Mouse (Mus musculus) urinary bladder, adult 18-20 months (tissue): ENCODE measurements at regions not wholly inside any gene's neighbourhood (a gene's known extent, or its start where the extent isn't known, plus 50 kb on each side); places are given as distances from the start of the nearest gene placed in this dataset.
"Not testable (repeated sequence)": the region's sequence is repeated elsewhere in the genome, so short reads cannot be mapped to it uniquely, and the experiment has no call there.

Experiments
- DNase-seq, 2 experiments: peaks; one replicate each; pipeline ENCODE4 v3.0.0; 2022; ENCODE audit warnings: low spot score in 2 of 2, mixed read lengths in 2 of 2

GRCm38 (mm10) chr19:19347017-19347416, 236.0 kb upstream of the Rorb start:
- DNase-seq, result no peak

GRCm38 (mm10) chr19:19344426-19344811, 233.4 kb upstream of the Rorb start:
- no peak for DNase-seq

- DNase-seq, result no peak
Measured at GRCm38 (mm10) chr19:19343702-19344425, 232.9 kb upstream of the Rorb start.

GRCm38 (mm10) chr19:19307142-19307541, 196.1 kb upstream of the Rorb start:
- not testable (repeated sequence) for DNase-seq

- DNase-seq, result no peak
Measured at GRCm38 (mm10) chr19:19306476-19307131, 195.6 kb upstream of the Rorb start.

- not testable (repeated sequence) for DNase-seq
Measured at GRCm38 (mm10) chr19:19285864-19286263, 174.9 kb upstream of the Rorb start.

GRCm38 (mm10) chr19:19246837-19247560, 136.0 kb upstream of the Rorb start:
- DNase-seq, result no peak

- no peak for DNase-seq
Measured at GRCm38 (mm10) chr19:19229305-19229994, 118.5 kb upstream of the Rorb start.

- no peak for DNase-seq
Measured at GRCm38 (mm10) chr19:19220826-19221225, 109.8 kb upstream of the Rorb start.

- no peak for DNase-seq
Measured at GRCm38 (mm10) chr19:19219352-19219751, 108.4 kb upstream of the Rorb start.

GRCm38 (mm10) chr19:19218700-19219099, 107.7 kb upstream of the Rorb start:
- no peak for DNase-seq

- DNase-seq, result no peak
Measured at GRCm38 (mm10) chr19:19199534-19199933, 88.5 kb upstream of the Rorb start.

GRCm38 (mm10) chr19:19198780-19199179, 87.8 kb upstream of the Rorb start:
- DNase-seq, result no peak

- peak; percentile 3 to 12 for DNase-seq
Measured at GRCm38 (mm10) chr19:19194728-19195127, 83.7 kb upstream of the Rorb start.

- DNase-seq, result no peak
Measured at GRCm38 (mm10) chr19:19194306-19194705, 83.3 kb upstream of the Rorb start.

GRCm38 (mm10) chr19:19172767-19173166, 61.8 kb upstream of the Rorb start:
- no peak for DNase-seq

- DNase-seq, result no peak
Measured at GRCm38 (mm10) chr19:19170807-19171206, 59.8 kb upstream of the Rorb start.
